Mouse (Mus musculus): ENCODE data around the gene Cotl1.
"Not testable (repeated sequence)": the region's sequence is repeated elsewhere in the genome, so short reads cannot be mapped to it uniquely, and the experiment has no call there.

Cotl1 gene

DNA sequence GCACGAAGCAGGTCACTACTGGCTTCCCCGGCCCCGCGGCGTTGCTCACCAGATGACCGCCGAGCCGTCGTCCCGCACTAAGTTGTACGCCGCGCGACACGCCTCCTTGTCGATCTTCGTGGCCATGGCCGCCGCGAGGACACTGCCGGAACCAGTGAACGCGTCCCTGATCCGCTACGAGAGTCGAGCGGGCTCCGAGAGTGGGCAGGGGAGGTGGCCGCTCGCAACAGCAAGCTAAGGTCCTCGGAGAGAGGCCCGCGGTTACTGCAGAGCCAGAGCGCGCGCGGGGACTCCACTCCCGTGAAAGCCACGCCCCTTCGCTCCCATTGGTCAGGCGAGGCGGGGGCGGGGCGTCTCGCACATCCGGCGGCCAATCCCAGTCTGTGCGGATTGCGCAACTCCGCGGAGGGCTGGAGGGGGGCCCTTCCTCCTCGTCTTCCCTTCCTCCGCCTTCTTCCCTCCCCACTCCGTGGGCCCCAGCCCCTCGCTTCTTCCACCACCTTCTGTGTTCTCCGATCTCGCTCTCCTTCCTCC lies at the start of gene Cotl1:
Gene Cotl1, minus strand, starts transcription at position 270 of the 534 bp plus-strand sequence.
- DNase-seq (ENCODE audit: low spot score in 2 of 2), result peak; percentile 97 to 98

- no peak for DNase-seq (ENCODE audit: low spot score in 2 of 2)
These were observed 47.7 kb upstream of the Cotl1 start for GRCm38 (mm10) chr8:119888012-119888411.

GRCm38 (mm10) chr8:119887130-119887529 lies 46.8 kb upstream of the Cotl1 start:
- DNase-seq (ENCODE audit: low spot score in 2 of 2), result no peak

DNA sequence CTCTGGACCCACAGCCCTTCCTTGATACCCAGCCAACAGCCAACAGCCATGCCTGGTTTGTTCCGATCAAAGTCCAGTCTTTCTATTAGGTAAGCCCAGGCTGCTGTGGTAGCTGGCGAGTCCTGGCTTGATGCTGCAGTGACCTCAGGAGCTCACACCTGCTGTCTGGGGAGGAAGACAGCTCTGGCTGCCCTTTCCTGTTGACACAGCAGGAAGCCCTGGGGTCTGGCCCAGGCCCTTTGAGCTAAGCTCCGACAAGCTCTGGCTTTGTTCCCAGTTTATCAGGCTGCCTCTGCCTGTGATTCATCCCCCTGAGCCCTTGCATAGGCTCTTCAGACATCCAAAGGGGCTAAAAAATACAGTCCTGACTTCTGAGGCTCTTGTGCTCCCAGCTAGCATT lies 45.3 kb upstream of the Cotl1 start:
- DNase-seq (ENCODE audit: low spot score in 2 of 2), result peak in 1 of 2 experiments; percentile 29

GRCm38 (mm10) chr8:119883281-119883680 lies 42.9 kb upstream of the Cotl1 start:
- no peak for DNase-seq (ENCODE audit: low spot score in 2 of 2)

- DNase-seq (ENCODE audit: low spot score in 2 of 2), result no peak
These were observed 41.6 kb upstream of the Cotl1 start for GRCm38 (mm10) chr8:119881917-119882316.

DNA sequence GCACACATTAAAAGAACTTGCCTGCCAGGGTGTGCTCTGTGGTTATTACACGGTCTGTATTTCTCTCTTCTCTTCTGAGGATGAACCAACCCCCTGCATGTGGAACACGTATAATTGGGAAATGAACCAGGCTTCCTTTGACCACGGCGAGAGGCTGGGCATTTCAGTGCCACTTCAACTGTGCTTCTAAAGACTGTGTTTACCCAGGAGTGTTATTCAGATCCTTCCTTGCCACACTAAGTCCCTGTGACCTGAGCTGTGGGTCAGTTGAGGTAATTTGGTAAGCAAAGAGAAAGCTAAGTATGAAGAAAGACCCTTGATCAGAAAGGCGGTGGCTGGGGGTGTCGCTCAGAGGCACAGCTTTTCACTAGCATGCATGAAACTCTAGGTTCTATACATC lies 41.0 kb upstream of the Cotl1 start:
- DNase-seq (ENCODE audit: low spot score in 2 of 2), result no peak

DNA sequence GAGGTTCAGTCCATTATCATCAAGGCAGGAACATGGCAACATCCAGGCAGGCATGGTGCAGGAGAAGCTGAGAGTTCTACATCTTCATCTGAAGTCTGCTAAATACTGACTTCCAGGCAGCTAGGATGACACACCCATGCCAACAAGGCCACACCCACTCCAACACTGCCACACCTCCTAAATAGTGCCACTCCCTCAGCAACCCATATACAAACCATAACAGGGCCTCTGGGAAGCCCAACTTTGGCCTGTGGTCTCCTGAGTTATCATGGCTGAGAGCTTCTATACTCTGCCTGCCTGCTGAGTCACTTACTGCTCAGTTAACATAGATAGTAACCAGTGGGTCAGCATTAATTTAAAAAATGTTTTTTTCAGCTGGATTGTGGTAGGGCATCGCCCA lies 32.8 kb upstream of the Cotl1 start:
- DNase-seq (ENCODE audit: low spot score in 2 of 2), result no peak

GRCm38 (mm10) chr8:119869616-119870015 lies 29.3 kb upstream of the Cotl1 start:
- DNase-seq (ENCODE audit: low spot score in 2 of 2), result no peak

DNA sequence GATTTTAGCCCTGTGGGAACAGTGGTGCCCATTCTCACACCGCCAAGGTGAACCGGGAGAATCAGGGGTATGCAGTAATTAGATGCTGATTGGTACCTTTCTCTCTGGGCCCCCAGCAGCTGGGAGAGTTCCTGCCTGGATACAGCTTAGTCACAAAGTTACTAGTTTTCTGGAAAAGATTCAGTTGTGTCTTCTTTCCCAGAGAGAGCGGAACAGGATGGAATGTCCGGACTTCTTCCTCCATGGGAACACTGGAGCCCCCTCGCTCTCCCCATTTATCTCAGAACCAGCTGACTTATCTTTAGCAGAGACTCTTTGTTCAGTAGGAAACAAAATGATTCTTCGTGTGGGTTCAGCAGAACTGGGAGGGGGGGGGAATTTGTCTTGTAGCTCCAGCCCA lies 22.4 kb upstream of the Cotl1 start:
- no peak for DNase-seq (ENCODE audit: low spot score in 2 of 2)

GRCm38 (mm10) chr8:119862390-119862734 lies 22.0 kb upstream of the Cotl1 start:
- DNase-seq (ENCODE audit: low spot score in 2 of 2), result no peak

DNA sequence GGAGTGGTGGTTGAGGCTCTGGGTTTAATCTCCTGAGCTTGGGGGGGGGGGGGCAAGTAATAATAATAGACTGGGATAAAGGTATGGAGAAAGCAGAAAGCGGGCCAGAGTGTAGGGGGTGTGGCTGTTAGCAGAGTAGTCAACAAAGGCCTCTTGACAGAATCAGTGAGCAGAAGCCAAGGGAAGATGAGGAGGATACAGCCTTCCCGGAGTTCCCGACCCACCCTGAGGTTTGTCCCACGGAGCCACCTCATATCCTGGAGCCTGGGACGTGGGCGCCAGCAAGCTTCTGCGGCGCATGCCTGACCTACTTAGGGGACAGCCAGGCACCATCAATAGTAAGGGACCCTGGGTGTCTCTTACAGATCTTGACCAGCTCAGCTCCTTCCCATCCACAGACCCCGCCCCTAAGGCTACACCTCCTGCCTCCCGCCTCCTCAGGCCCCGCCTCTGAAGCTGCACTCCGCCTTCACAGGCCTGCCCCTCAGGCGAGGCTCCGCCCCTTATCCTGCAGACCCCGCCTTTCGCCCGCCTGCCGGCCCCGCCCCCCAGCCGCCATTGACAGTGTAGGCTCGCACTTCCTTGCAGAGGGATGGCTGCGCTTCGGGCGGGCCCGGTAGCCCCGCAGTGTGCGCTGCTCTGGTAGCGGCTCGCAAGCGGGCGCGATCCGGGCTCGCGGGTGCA lies 21.5 kb upstream of the Cotl1 start, which contains the start of gene Klhl36:
Gene Klhl36, plus strand, starts transcription at position 561 of the 684 bp plus-strand sequence.
- peak; percentile 98 for DNase-seq (ENCODE audit: low spot score in 2 of 2)

GRCm38 (mm10) chr8:119857767-119858166 lies 17.4 kb upstream of the Cotl1 start:
- no peak for DNase-seq (ENCODE audit: low spot score in 2 of 2)

GRCm38 (mm10) chr8:119855656-119856055 lies 15.3 kb upstream of the Cotl1 start:
- DNase-seq (ENCODE audit: low spot score in 2 of 2), result no peak

DNA sequence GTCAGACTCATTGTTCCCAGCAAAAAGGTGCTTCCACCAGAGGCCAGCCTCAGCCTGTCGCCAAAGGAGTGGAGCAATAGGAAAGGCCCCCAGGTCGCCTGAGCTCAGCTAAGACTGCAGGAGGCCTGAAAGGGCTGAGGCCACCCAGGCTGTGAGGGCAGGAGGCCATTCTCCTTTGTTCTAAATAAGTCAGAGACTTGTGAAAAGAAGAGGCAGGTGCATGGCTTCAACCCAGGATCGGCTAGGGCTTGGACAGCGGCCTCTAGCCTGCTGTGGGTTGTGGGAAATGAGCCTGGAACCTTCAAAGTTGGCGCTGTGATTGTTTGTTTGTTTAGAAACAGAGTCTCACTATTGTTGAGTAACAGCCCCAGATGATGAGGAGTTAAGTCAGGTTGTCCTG lies 13.7 kb upstream of the Cotl1 start:
- DNase-seq (ENCODE audit: low spot score in 2 of 2), result no peak

DNA sequence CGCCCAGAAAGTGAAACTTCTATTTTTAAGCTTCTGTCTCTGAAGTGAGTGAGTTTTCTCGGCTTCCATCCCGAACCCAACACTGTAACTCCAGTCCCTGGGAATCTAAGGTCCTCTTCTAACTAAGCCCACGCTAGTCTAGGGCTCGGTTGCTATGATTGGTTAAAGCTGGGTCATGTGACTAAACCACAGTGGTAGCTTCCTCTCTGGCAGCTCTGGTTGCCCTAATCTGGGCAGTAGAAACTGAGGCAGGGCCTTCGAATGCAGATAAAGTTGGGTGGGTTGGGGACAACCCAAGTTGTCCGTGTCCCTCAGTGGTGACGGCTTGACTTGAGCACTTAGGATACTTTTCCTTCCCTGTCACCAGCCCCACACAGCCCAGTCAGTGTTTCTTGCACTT lies 13.2 kb upstream of the Cotl1 start:
- no peak for DNase-seq (ENCODE audit: low spot score in 2 of 2)

- DNase-seq (ENCODE audit: low spot score in 2 of 2), result no peak
These were observed 7.0 kb upstream of the Cotl1 start for GRCm38 (mm10) chr8:119847232-119847922.

- not testable (repeated sequence) for DNase-seq (ENCODE audit: low spot score in 2 of 2)
These were observed 5.4 kb upstream of the Cotl1 start for GRCm38 (mm10) chr8:119845741-119846140.

DNA sequence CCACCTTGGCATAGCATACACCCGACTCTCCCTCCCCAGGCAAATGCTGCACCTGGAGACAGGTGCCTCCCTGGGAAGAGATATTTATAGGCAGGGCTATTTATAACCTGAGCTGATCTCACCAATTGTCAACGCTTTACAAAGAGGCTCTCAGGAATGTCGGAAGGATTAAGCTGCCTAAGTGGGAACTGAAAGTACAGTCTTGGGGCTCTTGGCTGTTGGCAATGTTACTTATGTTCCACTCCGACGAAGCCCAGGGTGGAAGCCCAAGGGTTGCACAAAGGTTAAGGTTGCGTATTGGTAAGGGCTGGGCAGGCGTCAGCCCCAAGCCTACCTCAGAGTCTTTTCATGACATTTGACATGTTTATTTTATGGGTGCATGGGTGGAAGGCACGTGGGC lies 4.2 kb upstream of the Cotl1 start:
- DNase-seq (ENCODE audit: low spot score in 2 of 2), result no peak

DNA sequence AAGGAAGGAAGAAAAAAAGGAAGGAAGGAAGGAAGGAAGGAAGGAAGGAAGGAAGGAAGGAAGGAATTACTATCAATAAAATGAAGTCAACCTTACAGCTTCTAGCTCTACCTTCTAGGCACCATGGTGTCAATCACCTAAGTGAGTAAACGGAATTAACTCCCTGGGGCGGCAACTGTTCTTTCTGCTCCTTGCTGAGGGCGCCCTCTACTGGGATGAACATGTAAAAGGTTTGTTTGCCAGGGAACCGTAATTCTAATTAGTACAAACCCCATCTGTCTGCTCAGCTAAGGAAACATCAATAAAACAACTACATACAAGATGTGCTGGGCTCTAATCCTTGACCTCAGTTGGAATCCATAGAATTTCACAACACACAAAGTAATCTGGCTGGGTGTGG lies 3.1 kb upstream of the Cotl1 start:
- DNase-seq (ENCODE audit: low spot score in 2 of 2), result peak in 1 of 2 experiments; percentile 75

DNA sequence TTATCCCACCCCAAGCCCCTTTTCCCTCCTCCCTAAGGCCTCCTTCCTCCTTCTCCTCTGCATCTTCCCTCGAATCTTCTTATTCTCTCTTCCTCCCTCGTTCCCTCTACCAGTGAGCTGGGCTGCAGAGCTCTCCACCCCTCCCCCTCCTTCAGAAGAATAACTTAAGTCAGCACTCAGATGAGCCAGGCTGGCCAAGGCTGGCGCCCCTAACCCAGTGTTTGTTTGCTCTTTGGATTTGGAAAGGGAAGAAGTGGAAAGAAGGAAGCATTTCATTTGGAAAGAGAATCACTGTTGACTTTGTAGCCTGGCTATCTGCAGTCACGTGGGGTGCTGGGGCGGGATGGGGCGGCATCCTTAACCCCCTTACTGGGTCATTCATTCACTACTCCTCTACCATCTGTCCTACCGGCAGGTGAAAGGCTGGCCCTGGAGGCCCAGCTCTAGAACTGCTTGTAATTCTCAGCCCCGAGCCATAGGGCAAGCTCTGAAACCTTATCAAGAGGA lies 614 bp upstream of the Cotl1 start:
- DNase-seq (ENCODE audit: low spot score in 2 of 2), result no peak

DNA sequence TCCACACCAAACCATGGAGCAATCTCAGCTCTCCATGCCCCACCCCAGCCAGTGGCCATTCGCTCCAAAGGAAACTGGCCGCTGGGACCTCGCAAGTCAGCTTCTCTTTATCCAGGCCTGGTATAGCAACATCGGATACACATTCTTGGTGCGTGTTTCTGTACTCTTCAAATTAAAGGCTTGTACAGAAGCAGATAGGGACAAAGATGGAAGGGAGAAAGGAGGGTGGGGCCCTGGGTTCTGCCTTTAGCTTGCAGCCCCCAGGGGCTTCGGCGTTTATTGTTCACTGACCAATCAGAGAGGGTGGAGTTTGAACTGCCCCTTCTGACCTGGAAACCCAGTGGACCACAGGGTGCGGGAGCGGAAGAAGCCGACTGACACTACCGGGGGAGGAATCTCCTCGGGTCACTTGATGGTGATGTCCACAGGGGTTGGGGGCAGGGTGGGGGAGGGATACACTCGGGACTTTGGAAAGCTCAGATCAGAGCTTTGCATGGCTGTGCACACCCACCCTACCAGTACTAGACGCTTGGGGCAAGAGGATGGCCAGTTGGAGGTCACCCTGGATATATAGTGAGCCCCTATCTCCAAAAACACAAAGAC lies 824 bp downstream of the Cotl1 start:
- DNase-seq (ENCODE audit: low spot score in 2 of 2), result no peak

DNA sequence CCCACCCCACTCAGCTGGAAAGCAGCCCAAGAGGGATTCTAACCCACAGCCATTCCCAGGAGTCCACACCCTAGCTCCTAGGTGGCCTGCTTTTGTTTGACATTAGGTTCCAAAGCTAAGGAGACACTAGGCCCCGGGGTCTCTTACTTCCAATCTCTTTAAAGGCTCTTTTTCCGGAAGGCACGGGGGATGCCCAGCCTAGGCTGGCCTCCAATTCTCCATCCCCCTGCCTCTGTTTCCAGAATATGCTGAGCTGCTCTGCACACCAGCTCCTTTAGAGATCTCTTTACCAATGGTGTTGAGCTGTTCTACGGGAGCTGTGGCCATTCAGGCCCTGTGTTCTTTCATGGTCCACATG lies 1.4 kb downstream of the Cotl1 start:
- DNase-seq (ENCODE audit: low spot score in 2 of 2), result no peak

Data from urinary bladder, postnatal 4 days (tissue).